In genomic region chr15:6995246-6995645, GRCm38 (mm10) we compare ENCODE assay signal across 25 mouse cellular contexts.
DNase-seq lines count a peak whose midpoint lies in the region; ATAC-seq and TF ChIP-seq lines count a peak whose summit lies in the region.
"Had no signal": no experiment of that assay in that cellular context is flagged by ENCODE, and none has a peak within 500 bp of the region (broad histone marks: within the 10 kb centered on the region; RNA-seq: fewer than 3 reads in every experiment).

No protein-coding gene starts in this region.

- ATAC-seq in limb, embryonic 14.5 days (ENCODE audit: low FRiP score, low read depth) = no peak
- peak; percentile 54 for ATAC-seq in Patski
- no peak for ATAC-seq in megakaryocyte progenitor cell, adult 5-6 weeks (replicated peaks; ENCODE audit: poor library complexity)
- ATAC-seq: activated CD4-positive, CD25-positive, alpha-beta regulatory T cell, adult 4 months; CD4-positive, CD25-positive, alpha-beta regulatory T cell, adult 4 months; forebrain, postnatal 0 days; liver, embryonic 12.5 days; liver, postnatal 0 days had no signal

- H3K9ac ChIP-seq in limb, embryonic 14.5 days (ENCODE audit: low read depth, low read length, severe bottlenecking) = no peak overlapping the region
- H3K9ac ChIP-seq: forebrain, postnatal 0 days; heart, embryonic 13.5 days; hindbrain, embryonic 15.5 days; liver, embryonic 12.5 days; liver, postnatal 0 days had no signal

- no peak for TF ChIP-seq POLR2A in limb, embryonic 14.5 days (IDR thresholded peaks at IDR 0.05; ENCODE audit: borderline replicate concordance, extremely low read depth, insufficient read depth, insufficient read length)

- POLR2A ChIA-PET in Patski (lab: Charles Lee) = interaction anchor here (0.6 to 0.7 kb wide), 2 partner anchors 138 to 151 kb away, joined by 3 to 5 read pairs; no protein-coding TSS in a partner anchor

- H3K27ac ChIP-seq in limb, embryonic 14.5 days (replicated peaks; ENCODE audit: low read depth, low read length) = no peak overlapping the region
- H3K27ac ChIP-seq in limb, embryonic 10.5 days = no peak overlapping the region
- H3K27ac ChIP-seq: forebrain, embryonic 10.5 days; heart, embryonic 13.5 days; hindbrain, embryonic 15.5 days; liver, embryonic 12.5 days; macrophage had no signal

- H3K9me3 ChIP-seq in limb, embryonic 14.5 days (ENCODE audit: control insufficient read depth, low read length) = no peaks in the 10 kb centered on the region
- no peaks in the 10 kb centered on the region for H3K9me3 ChIP-seq in limb, embryonic 10.5 days (replicated peaks)
- H3K9me3 ChIP-seq: forebrain, embryonic 10.5 days; heart, embryonic 13.5 days; hindbrain, embryonic 15.5 days; liver, embryonic 12.5 days had no signal

- H3K27me3 ChIP-seq in limb, embryonic 14.5 days (ENCODE audit: control insufficient read depth, insufficient read depth, low read length) = no peaks in the 10 kb centered on the region
- no peaks in the 10 kb centered on the region for H3K27me3 ChIP-seq in limb, embryonic 10.5 days (ENCODE audit: low read depth, poor library complexity, severe bottlenecking)
- H3K27me3 ChIP-seq in Patski = no peaks in the 10 kb centered on the region
- H3K27me3 ChIP-seq: heart, embryonic 13.5 days; hindbrain, embryonic 15.5 days; liver, embryonic 12.5 days had no signal

- H3K4me2 ChIP-seq in limb, embryonic 14.5 days (replicated peaks; ENCODE audit: low read depth, low read length, severe bottlenecking) = no peak overlapping the region
- H3K4me2 ChIP-seq: heart, embryonic 13.5 days; hindbrain, embryonic 15.5 days; liver, embryonic 12.5 days had no signal

- no peaks in the 10 kb centered on the region for H3K4me1 ChIP-seq in limb, embryonic 14.5 days (ENCODE audit: control insufficient read depth, insufficient read depth, low read length)
- H3K4me1 ChIP-seq in limb, embryonic 10.5 days = no peaks in the 10 kb centered on the region
- H3K4me1 ChIP-seq: forebrain, embryonic 10.5 days; hindbrain, embryonic 15.5 days; liver, embryonic 12.5 days had no signal

- no peak overlapping the region for H3K4me3 ChIP-seq in limb, embryonic 14.5 days (replicated peaks; ENCODE audit: low read length)
- H3K4me3 ChIP-seq in limb, embryonic 10.5 days = no peak overlapping the region
- H3K4me3 ChIP-seq: forebrain, embryonic 10.5 days; heart, embryonic 13.5 days; hindbrain, embryonic 15.5 days; liver, embryonic 12.5 days had no signal

- WGBS in limb, embryonic 14.5 days = 46% methylated on average over 3 of the region's 3 CpGs
- 62% methylated on average over 3 of the region's 3 CpGs for WGBS in limb, embryonic 10.5 days

- CTCF ChIA-PET in Patski (lab: Charles Lee) = interaction anchor here (1.1 to 1.2 kb wide), 3 partner anchors 11 to 67 kb away, joined by 3 read pairs; no protein-coding TSS in a partner anchor

- in situ Hi-C loops in Patski (cut with MboI; ENCODE audit: low pct_unique_long_range_greater_than_20kb) = loop anchor here (5.0 kb wide), 1 partner anchor 83 kb away; no protein-coding TSS in a partner anchor

- TF ChIP-seq CTCF in Patski (IDR thresholded peaks at IDR 0.05) = peak; percentile 42

- peak; percentile 8 to 34 for DNase-seq in kidney, adult 8-10 months
- no peak for DNase-seq in kidney, adult 18-20 months
- peak; percentile 19 for DNase-seq in limb, embryonic 14.5 days (ENCODE audit: low spot score)
- no peak for DNase-seq in limb, embryonic 10.5 days (ENCODE audit: low spot score)
- DNase-seq in Patski (ENCODE audit: low read depth, low spot score) = peak; percentile 57
- DNase-seq in fibroblast of lung, adult 2 months (ENCODE audit: low read depth) = peak; percentile 64
- no peak for DNase-seq in thymus, postnatal 10 days (ENCODE audit: low spot score in 2 of 2)
- DNase-seq: adrenal gland, adult 8-10 months; cerebellum, adult 2 months; cerebellum, postnatal 14 days; forebrain, postnatal 0 days; heart, postnatal 10 days; layer of hippocampus, postnatal 36 days; liver, postnatal 0 days; lung, postnatal 10 days; midbrain, embryonic 14.5 days; right cerebral cortex, adult 18-20 months had no signal

- no peaks in the 10 kb centered on the region for H3K36me3 ChIP-seq in limb, embryonic 14.5 days (ENCODE audit: control insufficient read depth, insufficient read depth, low read length)
- H3K36me3 ChIP-seq in limb, embryonic 10.5 days = no peaks in the 10 kb centered on the region
- H3K36me3 ChIP-seq: forebrain, embryonic 10.5 days; heart, embryonic 13.5 days; hindbrain, embryonic 15.5 days; liver, embryonic 12.5 days had no signal

Comparison
In these comparisons a context has a peak if more than half of its experiments do, and no peak if none do; other contexts are left out.
1. DNase-seq: peak in kidney, adult 8-10 months (2 of 2), limb, embryonic 14.5 days (single experiment), Patski (single experiment) and fibroblast of lung, adult 2 months (single experiment); none in kidney, adult 18-20 months (single experiment), limb, embryonic 10.5 days (single experiment) and thymus, postnatal 10 days (0 of 2).